Mouse (Mus musculus) right cerebral cortex, adult 2 months (tissue): ENCODE data around the gene Cat.

Experiments used
- DNase-seq, 2 experiments: peaks; one replicate each; pipeline ENCODE4 v3.0.0; 2021 to 2022; ENCODE audit warnings: low spot score in 2 of 2

Gene Cat

GRCm38 (mm10) chr2:103484617-103485401 is at the start of gene Cat:
Cat (minus strand) TSS chr2:103485160.
- DNase-seq: peak; percentile 97

- no peak for DNase-seq
Measured at GRCm38 (mm10) chr2:103525596-103525995, 40.6 kb upstream of the Cat start.

DNA sequence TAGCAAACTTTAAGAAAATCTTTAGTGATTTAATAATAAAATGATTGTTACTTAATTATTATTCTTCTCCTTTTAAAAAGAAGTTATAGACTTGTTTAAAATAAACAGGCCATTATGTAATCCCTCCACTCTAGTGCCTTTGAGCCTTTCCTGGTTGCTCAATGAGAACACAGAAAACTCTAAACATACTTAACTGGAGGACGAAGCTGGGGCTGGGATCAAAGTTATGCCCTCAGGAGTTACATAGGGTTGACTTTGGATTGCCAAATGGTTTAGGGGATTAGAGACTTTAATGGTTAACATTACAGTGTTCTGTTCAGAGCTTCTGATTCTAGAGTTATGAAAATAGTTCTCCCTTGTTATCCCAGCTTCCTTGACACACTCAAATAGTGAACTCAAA is 31.5 kb upstream of the Cat start:
- DNase-seq: no peak

DNA sequence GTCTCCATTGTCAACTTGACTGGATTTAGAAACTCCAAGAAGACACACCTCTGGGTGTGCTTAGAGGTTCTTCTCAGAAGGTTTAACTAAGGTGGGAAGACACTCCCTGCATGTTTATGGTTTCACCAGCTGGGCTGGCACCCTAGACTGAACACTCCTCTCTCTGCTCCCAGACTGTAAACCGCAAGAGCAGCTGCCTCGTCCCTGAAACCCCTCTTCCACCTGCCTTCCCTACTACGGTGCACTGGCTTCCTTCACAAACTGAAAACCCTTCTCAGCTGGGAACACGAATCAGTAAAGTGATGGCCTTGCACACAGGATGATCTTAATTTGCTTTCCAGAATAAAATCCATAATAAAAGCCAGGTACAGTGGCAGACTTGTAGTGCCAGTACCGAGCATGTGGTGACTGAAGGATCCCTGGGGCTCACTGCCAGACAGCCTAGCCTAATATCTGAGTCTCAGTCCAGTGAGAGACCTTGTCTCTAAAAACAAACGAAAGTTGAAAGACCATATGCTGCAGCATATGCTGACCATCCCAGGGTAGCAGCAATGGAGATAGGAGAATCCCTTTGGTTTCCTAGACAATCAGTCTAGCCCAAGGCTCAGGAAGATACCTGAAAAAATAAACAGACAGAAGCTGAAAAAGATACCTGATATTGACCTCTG is 30.7 kb upstream of the Cat start:
- no peak for DNase-seq

DNA sequence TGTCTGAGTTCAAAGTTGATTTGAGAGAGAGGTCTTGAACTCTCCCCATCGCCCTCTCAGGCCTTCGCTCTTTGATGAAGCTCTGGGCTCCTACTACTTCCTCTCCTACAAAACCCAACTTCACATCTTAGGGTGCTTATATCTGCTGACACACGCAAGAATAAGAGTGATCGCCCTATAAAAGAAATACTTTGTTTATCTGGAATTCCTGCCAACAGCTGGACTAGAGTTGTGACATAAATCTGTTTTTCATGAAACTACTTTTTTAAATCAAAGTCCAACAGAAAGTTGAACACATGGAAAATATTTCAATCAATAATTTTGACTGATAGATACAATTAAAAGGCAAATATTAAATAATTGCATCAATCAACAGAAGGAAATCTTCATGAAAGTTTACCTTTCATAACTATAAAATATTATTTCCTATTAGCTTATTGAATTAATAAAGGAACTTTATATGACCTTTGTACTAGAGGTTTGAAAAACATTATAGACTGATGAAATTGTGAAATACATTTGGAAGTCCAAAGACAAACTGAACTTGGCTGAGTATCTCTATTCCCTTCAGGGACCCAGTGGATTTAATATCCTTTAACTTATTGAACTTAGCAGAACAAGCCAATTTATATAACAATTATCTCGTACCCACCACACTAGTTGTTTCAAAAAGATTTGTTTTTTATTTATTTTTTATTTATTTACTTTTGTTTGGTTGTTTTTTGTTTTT is 27.3 kb upstream of the Cat start:
- DNase-seq: no peak

GRCm38 (mm10) chr2:103511631-103512030 is 26.7 kb upstream of the Cat start:
- DNase-seq: no peak

DNA sequence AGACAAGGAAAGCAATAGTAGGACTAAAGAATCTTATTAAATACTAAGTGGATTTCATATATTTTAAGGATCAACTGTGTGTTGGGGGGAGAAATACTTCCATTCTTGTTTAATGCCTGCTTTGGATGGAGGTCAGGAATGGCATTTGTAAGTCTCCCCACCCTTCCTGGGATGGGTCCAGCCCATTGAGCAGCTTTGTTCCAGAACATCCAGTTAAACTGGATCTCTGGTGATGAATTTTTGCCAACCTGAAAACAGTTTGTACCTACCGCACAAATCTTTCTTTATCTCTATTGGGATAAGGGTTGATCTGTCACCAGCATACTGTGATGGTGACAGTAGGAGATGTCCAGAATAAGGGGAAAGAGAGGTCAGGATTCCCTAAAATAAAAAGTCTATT is 26.1 kb upstream of the Cat start:
- DNase-seq: no peak

- no peak for DNase-seq
Measured at GRCm38 (mm10) chr2:103507651-103508050, 22.7 kb upstream of the Cat start.

- DNase-seq: no peak
Measured at GRCm38 (mm10) chr2:103505956-103506355, 21.0 kb upstream of the Cat start.

GRCm38 (mm10) chr2:103504463-103504862 is 19.5 kb upstream of the Cat start:
- no peak for DNase-seq

- DNase-seq: no peak
Measured at GRCm38 (mm10) chr2:103500769-103501168, 15.8 kb upstream of the Cat start.

DNA sequence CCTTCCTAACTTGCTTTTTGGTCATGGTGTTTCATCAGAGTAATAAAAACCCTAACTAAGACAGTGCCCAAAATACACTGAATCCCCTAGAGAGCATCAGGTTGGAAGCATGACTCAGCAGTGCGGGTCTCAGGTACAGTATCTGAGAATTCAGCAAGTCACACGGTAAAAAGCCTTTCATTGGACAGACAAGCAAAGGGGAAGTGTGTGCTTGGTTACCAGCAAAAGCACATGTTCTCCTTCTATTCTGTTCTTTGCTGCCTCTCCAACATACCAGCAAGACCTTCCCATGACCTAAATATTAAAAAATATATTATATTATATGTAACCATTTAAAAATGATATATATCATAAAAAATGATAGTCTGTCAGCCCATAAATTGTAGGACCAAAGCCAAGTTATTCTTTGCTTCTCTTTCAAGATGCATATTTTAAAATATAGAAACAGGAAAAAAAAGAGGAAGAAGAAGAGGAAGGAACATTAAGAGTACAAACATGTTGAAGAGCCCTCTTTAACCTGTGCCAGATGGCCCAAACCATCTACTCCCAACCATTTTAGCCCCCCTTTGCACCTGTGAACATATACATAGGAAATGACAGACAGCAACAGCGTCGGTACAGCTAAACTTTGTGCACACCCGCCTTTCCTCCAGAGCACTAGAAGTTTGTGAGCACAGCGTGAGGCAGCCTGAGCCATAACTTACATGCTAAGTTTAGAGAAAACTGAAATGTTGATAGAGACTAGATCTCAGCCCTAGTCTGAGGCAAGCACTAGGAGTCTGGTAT is 10.9 kb upstream of the Cat start:
- no peak for DNase-seq

DNA sequence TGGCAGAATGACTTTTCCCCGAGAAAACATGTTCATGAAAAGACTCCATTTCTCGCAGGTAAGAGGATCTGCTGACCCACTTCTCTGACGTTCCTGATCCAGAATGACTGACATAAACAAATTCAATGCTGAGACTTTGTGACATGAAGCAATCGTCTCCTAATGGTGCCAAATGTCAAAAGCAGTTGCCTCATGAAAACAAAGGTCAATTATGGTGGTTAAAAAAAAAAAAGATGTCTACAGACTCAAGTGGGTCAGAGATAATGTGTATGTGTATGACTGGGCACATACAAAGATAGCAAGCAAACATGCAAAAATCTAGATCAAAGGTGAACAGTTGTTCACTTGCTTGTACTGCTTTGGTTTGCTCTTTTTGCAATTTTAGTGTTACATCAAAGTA is 8.9 kb upstream of the Cat start:
- DNase-seq: no peak

DNA sequence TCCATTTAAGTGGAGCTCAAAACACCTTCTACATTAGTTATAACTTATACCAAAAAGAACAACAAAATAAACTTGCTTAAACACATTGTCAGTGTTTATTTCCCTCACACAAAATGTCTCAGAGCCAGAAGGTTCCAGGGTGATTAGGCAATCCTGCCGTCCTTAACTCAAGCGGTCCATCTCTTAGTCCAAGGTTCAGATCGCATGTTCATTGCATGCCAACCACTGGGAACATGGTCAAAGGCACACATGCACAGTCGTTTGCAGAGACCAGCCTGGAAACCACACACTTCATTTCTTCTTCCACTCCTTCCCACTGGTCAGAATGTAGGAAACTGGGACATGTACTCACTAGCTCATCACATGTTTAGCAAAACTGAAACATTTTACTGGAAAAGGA is 7.6 kb upstream of the Cat start:
- DNase-seq: no peak

DNA sequence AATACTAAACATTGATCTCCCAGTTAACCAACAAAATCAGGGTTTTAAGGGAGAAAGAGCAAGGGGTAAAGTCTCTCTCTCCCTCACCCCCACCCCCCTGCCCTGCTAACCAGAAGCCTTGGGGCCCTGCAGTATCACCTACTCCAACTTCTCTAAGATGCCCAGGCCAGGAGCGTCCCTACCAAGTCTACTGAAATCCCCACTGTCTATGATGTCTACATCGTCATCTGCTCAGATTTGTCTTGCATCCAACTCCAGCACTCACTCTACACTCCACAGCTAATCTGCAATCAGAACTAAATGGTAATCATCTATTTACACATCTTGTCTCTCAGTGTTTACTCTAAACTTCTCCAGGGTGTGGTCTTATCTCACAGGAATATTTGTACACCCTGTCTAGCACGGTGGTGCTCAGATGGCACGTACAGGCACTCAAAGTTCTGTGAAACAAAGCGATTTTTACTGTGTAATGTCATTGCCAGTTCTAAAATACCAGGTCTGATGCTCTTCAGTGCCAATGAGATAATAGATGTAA is 907 bp downstream of the Cat start:
- DNase-seq: no peak

DNA sequence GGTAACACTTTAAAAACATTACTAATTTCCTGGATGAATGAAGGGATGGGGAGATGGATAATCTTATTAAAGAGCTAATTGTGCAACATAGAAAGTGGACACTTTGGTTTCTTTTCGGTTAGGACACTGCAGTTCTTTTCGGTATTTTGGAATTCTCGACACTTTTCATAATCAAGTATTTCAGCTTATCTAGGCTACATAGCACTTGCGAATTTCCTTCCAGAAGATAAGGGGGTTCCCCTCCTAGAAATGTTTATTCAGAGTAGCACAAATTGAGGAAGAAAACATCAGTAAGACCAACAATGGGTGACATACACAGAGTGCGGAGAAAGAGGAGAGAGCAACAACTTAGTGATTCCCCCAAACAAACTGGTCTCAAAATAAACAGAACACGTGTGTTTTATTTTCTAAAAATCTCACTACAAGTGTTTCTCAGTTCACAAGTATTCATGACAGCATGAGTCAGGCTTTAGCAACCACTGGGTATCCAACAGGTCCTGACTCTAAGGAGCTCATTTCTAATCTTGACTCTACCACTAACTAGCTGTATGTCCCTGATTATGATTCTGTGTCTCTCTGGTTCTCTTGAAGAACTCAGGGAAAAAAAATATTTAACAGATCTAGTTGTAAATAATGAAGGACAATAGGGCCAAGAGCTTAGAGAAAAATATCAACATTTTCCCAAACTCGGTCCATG is 1.5 kb downstream of the Cat start:
- DNase-seq: no peak

- no peak for DNase-seq
Measured at GRCm38 (mm10) chr2:103481314-103482231, 3.4 kb downstream of the Cat start.

DNA sequence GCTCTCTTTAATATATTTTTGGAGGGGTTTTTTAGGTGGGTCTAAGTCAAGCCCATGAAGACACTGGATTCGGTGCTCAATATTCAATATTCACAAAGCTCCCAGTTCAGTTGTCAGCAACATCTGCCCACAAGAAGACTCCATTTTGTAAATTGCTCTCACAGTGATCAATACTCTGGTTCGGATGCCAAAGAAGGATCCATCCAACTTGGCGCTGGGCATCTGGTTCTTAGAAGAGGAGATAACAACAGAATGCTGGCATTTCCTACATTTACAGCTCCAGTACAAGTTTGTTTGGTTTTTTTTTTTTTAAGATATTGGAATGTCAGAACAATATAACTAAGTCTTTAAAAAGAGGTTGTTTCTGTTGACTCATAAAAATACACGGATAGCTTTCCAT is 4.1 kb downstream of the Cat start:
- no peak for DNase-seq

DNA sequence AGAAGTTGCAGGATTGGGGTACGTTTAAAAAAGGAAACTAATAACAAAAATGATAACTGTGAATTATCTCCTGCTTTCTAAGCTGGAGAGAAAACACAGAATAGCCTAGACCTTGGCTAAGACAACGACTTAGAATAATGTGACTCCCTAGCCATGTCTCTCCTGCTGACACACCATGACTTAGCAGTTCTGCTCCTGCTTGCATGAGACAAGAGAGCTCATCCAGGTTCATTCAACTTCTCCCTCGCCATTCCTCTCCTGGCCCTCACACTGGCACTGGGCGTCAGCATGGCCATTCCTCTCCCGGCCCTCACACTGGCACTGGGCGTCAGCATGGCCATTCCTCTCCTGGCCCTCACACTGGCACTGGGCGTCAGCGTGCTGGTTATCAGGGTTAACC is 4.7 kb downstream of the Cat start:
- DNase-seq: no peak

DNA sequence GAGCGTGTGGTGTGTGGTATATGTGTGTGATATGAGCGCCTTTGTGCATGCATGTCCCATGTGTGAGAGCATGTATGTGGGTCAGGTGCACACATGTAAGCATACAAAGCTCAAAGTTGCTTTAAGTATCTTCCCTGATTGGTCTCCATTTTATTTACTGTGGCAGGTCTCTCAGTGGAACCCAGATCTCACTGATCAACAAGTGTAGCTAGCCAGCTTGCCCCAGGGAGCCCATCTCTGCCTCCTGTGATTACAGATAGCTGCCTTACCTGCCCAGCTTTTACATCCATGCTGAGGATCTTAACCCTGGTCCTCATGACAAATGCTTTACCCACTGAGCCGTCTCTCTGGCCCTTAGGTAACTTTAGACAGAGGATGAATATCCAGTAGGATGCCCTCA is 6.6 kb downstream of the Cat start:
- no peak for DNase-seq
